Mouse (Mus musculus): Measurements from ENCODE around the gene Npm1. TPM values are rescaled to one million over a fixed set of nuclear protein-coding genes. Genes with fewer than 3 reads are reported as not detected.

The Npm1 gene
- total and polyA plus RNA-seq, 3 experiments = 458 to 3,846 (median 2,862) TPM

GRCm38 (mm10) chr11:33145201-33146142, 17.5 kb downstream of the Npm1 start:
- ATAC-seq (ENCODE audit: extremely low read depth, insufficient number of reproducible peaks, low FRiP score, poor library complexity, severe bottlenecking) (no peak), DNase-seq (ENCODE audit: low spot score) (no peak)
- Histone ChIP-seq H3K4me3 (ENCODE audit: low read depth, low read length) (no peak overlapping the region), H3K36me3 (replicated peaks) (peaks cover 14% of the 10 kb centered on the region), H3K27me3 (ENCODE audit: insufficient read depth, low read length) (peaks cover 55% of the 10 kb centered on the region), H3K9me3 (replicated peaks) (peaks cover 11% of the 10 kb centered on the region), H3K4me1 (ENCODE audit: insufficient read depth, low read depth, low read length) (peaks cover 28% of the 10 kb centered on the region)
- TF ChIP-seq GATA2 (IDR thresholded peaks at IDR 0.05; ENCODE audit: borderline replicate concordance, low read depth, low read length) (no peak), CTCF (IDR thresholded peaks at IDR 0.05; ENCODE audit: low read depth, low read length) (no peak), TAL1 (conservative IDR thresholded peaks at IDR 0.05; ENCODE audit: low read depth, low read length) (no peak), GATA1 (IDR thresholded peaks at IDR 0.05; ENCODE audit: borderline replicate concordance, low read length) (no peak), POLR2AphosphoS5 (IDR thresholded peaks at IDR 0.05; ENCODE audit: insufficient replicate concordance, low read depth, low read length) (no peak)

DNA sequence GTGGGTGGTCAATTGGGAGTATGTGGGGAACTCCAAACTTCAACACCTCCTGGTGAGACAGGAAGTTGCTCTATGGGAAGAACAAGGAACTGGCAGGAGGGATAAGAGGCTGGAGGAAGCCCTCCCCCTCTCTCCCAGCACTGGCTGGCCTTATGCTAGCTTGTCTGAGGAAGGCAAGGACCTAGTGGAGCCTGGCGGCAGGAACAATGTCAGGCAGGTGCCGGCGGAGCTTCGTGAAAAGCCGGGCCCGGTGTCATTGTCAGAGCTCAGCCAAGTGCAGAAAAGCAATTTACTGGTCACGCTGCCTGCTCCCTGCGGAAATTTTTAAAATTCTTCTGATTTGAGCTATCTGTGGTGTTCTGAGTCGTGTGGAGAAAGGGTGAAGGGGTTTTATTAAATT, 19.1 kb downstream of the Npm1 start:
- H3K4me3 ChIP-seq (ENCODE audit: low read depth, low read length) = no peak overlapping the region
- TF ChIP-seq TAL1 (conservative IDR thresholded peaks at IDR 0.05; ENCODE audit: low read depth, low read length) = no peak
- TF ChIP-seq GATA1 (IDR thresholded peaks at IDR 0.05; ENCODE audit: borderline replicate concordance, low read length) = no peak
- TF ChIP-seq POLR2AphosphoS5 (IDR thresholded peaks at IDR 0.05; ENCODE audit: insufficient replicate concordance, low read depth, low read length) = no peak
- ATAC-seq (ENCODE audit: extremely low read depth, insufficient number of reproducible peaks, low FRiP score, poor library complexity, severe bottlenecking) = no peak
- peaks cover 11% of the 10 kb centered on the region for H3K9me3 ChIP-seq (replicated peaks)
- H3K36me3 ChIP-seq (replicated peaks) = peaks cover 4% of the 10 kb centered on the region
- DNase-seq (ENCODE audit: low spot score) = no peak
- peaks cover 67% of the 10 kb centered on the region for H3K27me3 ChIP-seq (ENCODE audit: insufficient read depth, low read length)
- H3K4me1 ChIP-seq (ENCODE audit: insufficient read depth, low read depth, low read length) = peaks cover 16% of the 10 kb centered on the region

- no peak for ATAC-seq (ENCODE audit: extremely low read depth, insufficient number of reproducible peaks, low FRiP score, poor library complexity, severe bottlenecking)
- peaks cover 5% of the 10 kb centered on the region for H3K4me1 ChIP-seq (ENCODE audit: insufficient read depth, low read depth, low read length)
- TF ChIP-seq TAL1 (conservative IDR thresholded peaks at IDR 0.05; ENCODE audit: low read depth, low read length) (no peak), GATA1 (IDR thresholded peaks at IDR 0.05; ENCODE audit: borderline replicate concordance, low read length) (no peak), CTCF (IDR thresholded peaks at IDR 0.05; ENCODE audit: low read depth, low read length) (no peak)
- peaks cover 61% of the 10 kb centered on the region for H3K27me3 ChIP-seq (ENCODE audit: insufficient read depth, low read length)
- DNase-seq (ENCODE audit: low spot score) = no peak
- no peak overlapping the region for H3K4me3 ChIP-seq (ENCODE audit: low read depth, low read length)
- H3K9me3 ChIP-seq (replicated peaks) = peaks cover 9% of the 10 kb centered on the region
- H3K36me3 ChIP-seq (replicated peaks) = no peaks in the 10 kb centered on the region
Observed at GRCm38 (mm10) chr11:33142801-33143200, 20.2 kb downstream of the Npm1 start.

- peaks cover 44% of the 10 kb centered on the region for H3K27me3 ChIP-seq (ENCODE audit: insufficient read depth, low read length)
- no peak for ATAC-seq (ENCODE audit: extremely low read depth, insufficient number of reproducible peaks, low FRiP score, poor library complexity, severe bottlenecking)
- H3K4me3 ChIP-seq (ENCODE audit: low read depth, low read length) = no peak overlapping the region
Observed at GRCm38 (mm10) chr11:33140111-33140460, 22.9 kb downstream of the Npm1 start.

DNA sequence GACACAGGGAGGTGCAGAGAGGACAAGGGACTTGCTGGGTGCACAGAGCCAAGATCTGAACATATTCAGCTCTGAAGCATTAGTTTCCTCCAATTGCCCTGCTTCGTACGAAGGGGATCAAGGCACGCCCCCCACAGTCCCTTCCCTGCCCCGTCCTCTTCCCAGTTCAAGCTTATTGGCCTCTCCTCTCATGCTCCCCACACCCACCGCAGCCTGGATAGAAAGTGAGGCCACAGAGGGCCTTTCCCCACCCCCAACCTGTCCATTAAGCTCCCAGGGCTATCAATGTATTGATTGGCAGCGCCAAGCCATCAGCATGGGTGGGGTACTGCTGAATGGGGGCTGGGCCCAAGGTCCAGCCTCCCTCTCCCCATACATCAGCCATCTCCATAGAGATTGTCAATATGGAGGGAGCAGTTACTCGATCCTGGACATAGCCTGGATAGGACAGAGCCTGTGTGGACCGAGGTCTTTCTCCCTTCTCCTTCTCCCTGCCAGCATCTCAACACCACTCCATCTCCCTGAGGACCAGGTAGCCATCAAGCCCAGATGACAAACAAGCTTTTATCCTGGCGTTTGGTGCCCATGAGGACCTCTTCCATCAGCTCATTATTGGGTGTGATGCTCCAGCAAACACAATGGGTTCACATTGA, 23.4 kb downstream of the Npm1 start:
- ATAC-seq (ENCODE audit: extremely low read depth, insufficient number of reproducible peaks, low FRiP score, poor library complexity, severe bottlenecking) (no peak), DNase-seq (ENCODE audit: low spot score) (no peak)
- Histone ChIP-seq H3K4me1 (ENCODE audit: insufficient read depth, low read depth, low read length) (no peaks in the 10 kb centered on the region), H3K9me3 (replicated peaks) (no peaks in the 10 kb centered on the region), H3K27me3 (ENCODE audit: insufficient read depth, low read length) (peaks cover 39% of the 10 kb centered on the region), H3K4me3 (ENCODE audit: low read depth, low read length) (no peak overlapping the region), H3K36me3 (replicated peaks) (no peaks in the 10 kb centered on the region)
- TF ChIP-seq GATA1 (IDR thresholded peaks at IDR 0.05; ENCODE audit: borderline replicate concordance, low read length) (no peak), GATA2 (IDR thresholded peaks at IDR 0.05; ENCODE audit: borderline replicate concordance, low read depth, low read length) (no peak), CTCF (IDR thresholded peaks at IDR 0.05; ENCODE audit: low read depth, low read length) (no peak), POLR2AphosphoS5 (IDR thresholded peaks at IDR 0.05; ENCODE audit: insufficient replicate concordance, low read depth, low read length) (no peak), TAL1 (conservative IDR thresholded peaks at IDR 0.05; ENCODE audit: low read depth, low read length) (no peak)

More at GRCm38 (mm10) chr11:33140111-33140460, 22.9 kb downstream of the Npm1 start:
- Histone ChIP-seq H3K36me3 (replicated peaks) (no peaks in the 10 kb centered on the region), H3K4me1 (ENCODE audit: insufficient read depth, low read depth, low read length) (no peaks in the 10 kb centered on the region), H3K9me3 (replicated peaks) (no peaks in the 10 kb centered on the region)
- no peak for TF ChIP-seq TAL1 (conservative IDR thresholded peaks at IDR 0.05; ENCODE audit: low read depth, low read length)
- no peak for TF ChIP-seq POLR2AphosphoS5 (IDR thresholded peaks at IDR 0.05; ENCODE audit: insufficient replicate concordance, low read depth, low read length)
- no peak for TF ChIP-seq CTCF (IDR thresholded peaks at IDR 0.05; ENCODE audit: low read depth, low read length)
- TF ChIP-seq GATA2 (IDR thresholded peaks at IDR 0.05; ENCODE audit: borderline replicate concordance, low read depth, low read length) = no peak
- no peak for TF ChIP-seq GATA1 (IDR thresholded peaks at IDR 0.05; ENCODE audit: borderline replicate concordance, low read length)
- DNase-seq (ENCODE audit: low spot score) = no peak

- Histone ChIP-seq H3K27me3 (ENCODE audit: insufficient read depth, low read length) (peaks cover 34% of the 10 kb centered on the region), H3K4me3 (ENCODE audit: low read depth, low read length) (no peak overlapping the region), H3K36me3 (replicated peaks) (no peaks in the 10 kb centered on the region), H3K4me1 (ENCODE audit: insufficient read depth, low read depth, low read length) (no peaks in the 10 kb centered on the region), H3K9me3 (replicated peaks) (no peaks in the 10 kb centered on the region)
- ATAC-seq (ENCODE audit: extremely low read depth, insufficient number of reproducible peaks, low FRiP score, poor library complexity, severe bottlenecking) = no peak
- no peak for TF ChIP-seq GATA1 (IDR thresholded peaks at IDR 0.05; ENCODE audit: borderline replicate concordance, low read length)
- no peak for TF ChIP-seq POLR2AphosphoS5 (IDR thresholded peaks at IDR 0.05; ENCODE audit: insufficient replicate concordance, low read depth, low read length)
- TF ChIP-seq CTCF (IDR thresholded peaks at IDR 0.05; ENCODE audit: low read depth, low read length) = no peak
- no peak for TF ChIP-seq TAL1 (conservative IDR thresholded peaks at IDR 0.05; ENCODE audit: low read depth, low read length)
- TF ChIP-seq GATA2 (IDR thresholded peaks at IDR 0.05; ENCODE audit: borderline replicate concordance, low read depth, low read length) = no peak
- DNase-seq (ENCODE audit: low spot score) = no peak
Observed at GRCm38 (mm10) chr11:33138686-33139085, 24.3 kb downstream of the Npm1 start.

Measured in G1E (cell line).